26 mouse cellular contexts compared by ENCODE assay signal in genomic region chr6:126761362-126761761, GRCm38 (mm10). TPM values are rescaled to one million over a fixed set of nuclear protein-coding genes. Genes with fewer than 3 reads are reported as not detected.
DNase-seq lines count a peak whose midpoint lies in the region; ATAC-seq and TF ChIP-seq lines count a peak whose summit lies in the region.
"Had no signal": no experiment of that assay in that cellular context is flagged by ENCODE, and none has a peak within 500 bp of the region (broad histone marks: within the 10 kb centered on the region; RNA-seq: fewer than 3 reads in every experiment).

No protein-coding gene starts in this region.

- WGBS in embryonic facial prominence, embryonic 14.5 days: 84% methylated on average over 4 of the region's 4 CpGs
- 87% methylated on average over 4 of the region's 4 CpGs for WGBS in embryonic facial prominence, embryonic 10.5 days
- 86% methylated on average over 4 of the region's 4 CpGs for WGBS in limb, embryonic 14.5 days
- 92% methylated on average over 4 of the region's 4 CpGs for WGBS in limb, embryonic 10.5 days
- 80% methylated on average over 4 of the region's 4 CpGs for WGBS in stomach, embryonic 14.5 days

- no peaks in the 10 kb centered on the region for H3K27me3 ChIP-seq in embryonic facial prominence, embryonic 14.5 days (replicated peaks; ENCODE audit: control insufficient read depth, insufficient read depth, low read length)
- no peaks in the 10 kb centered on the region for H3K27me3 ChIP-seq in embryonic facial prominence, embryonic 10.5 days (replicated peaks; ENCODE audit: low read depth, poor library complexity, severe bottlenecking)
- H3K27me3 ChIP-seq in limb, embryonic 14.5 days (ENCODE audit: control insufficient read depth, insufficient read depth, low read length): no peaks in the 10 kb centered on the region
- no peaks in the 10 kb centered on the region for H3K27me3 ChIP-seq in limb, embryonic 10.5 days (ENCODE audit: low read depth, poor library complexity, severe bottlenecking)
- no peaks in the 10 kb centered on the region for H3K27me3 ChIP-seq in stomach, embryonic 14.5 days (ENCODE audit: control insufficient read depth, insufficient read depth, low read length)
- H3K27me3 ChIP-seq: embryonic facial prominence, embryonic 13.5 days; forebrain, embryonic 13.5 days; heart, embryonic 12.5 days; heart, embryonic 15.5 days; hindbrain, embryonic 13.5 days had no signal

- H3K36me3 ChIP-seq in embryonic facial prominence, embryonic 14.5 days (ENCODE audit: control insufficient read depth, insufficient read depth, low read length): no peaks in the 10 kb centered on the region
- H3K36me3 ChIP-seq in embryonic facial prominence, embryonic 10.5 days (replicated peaks): no peaks in the 10 kb centered on the region
- H3K36me3 ChIP-seq in limb, embryonic 14.5 days (ENCODE audit: control insufficient read depth, insufficient read depth, low read length): no peaks in the 10 kb centered on the region
- H3K36me3 ChIP-seq in limb, embryonic 10.5 days: no peaks in the 10 kb centered on the region
- H3K36me3 ChIP-seq in stomach, embryonic 14.5 days (ENCODE audit: control insufficient read depth, insufficient read depth, low read length): no peaks in the 10 kb centered on the region
- H3K36me3 ChIP-seq: embryonic facial prominence, embryonic 13.5 days; forebrain, embryonic 10.5 days; heart, embryonic 12.5 days; heart, embryonic 15.5 days; hindbrain, embryonic 10.5 days; hindbrain, embryonic 13.5 days had no signal

- no peak overlapping the region for H3K4me2 ChIP-seq in embryonic facial prominence, embryonic 14.5 days (ENCODE audit: low read depth, low read length)
- H3K4me2 ChIP-seq in limb, embryonic 14.5 days (replicated peaks; ENCODE audit: low read depth, low read length, severe bottlenecking): no peak overlapping the region
- no peak overlapping the region for H3K4me2 ChIP-seq in stomach, embryonic 14.5 days (replicated peaks; ENCODE audit: low read depth, low read length)
- H3K4me2 ChIP-seq: embryonic facial prominence, embryonic 13.5 days; forebrain, embryonic 13.5 days; heart, embryonic 12.5 days; heart, embryonic 15.5 days; hindbrain, embryonic 13.5 days had no signal

- no peak for TF ChIP-seq POLR2A in limb, embryonic 14.5 days (IDR thresholded peaks at IDR 0.05; ENCODE audit: borderline replicate concordance, extremely low read depth, insufficient read depth, insufficient read length)

- H3K27ac ChIP-seq in embryonic facial prominence, embryonic 14.5 days (replicated peaks; ENCODE audit: low read depth, low read length): no peak overlapping the region
- H3K27ac ChIP-seq in embryonic facial prominence, embryonic 10.5 days (replicated peaks): no peak overlapping the region
- H3K27ac ChIP-seq in limb, embryonic 14.5 days (replicated peaks; ENCODE audit: low read depth, low read length): no peak overlapping the region
- no peak overlapping the region for H3K27ac ChIP-seq in limb, embryonic 10.5 days
- no peak overlapping the region for H3K27ac ChIP-seq in stomach, embryonic 14.5 days (ENCODE audit: low read length)
- H3K27ac ChIP-seq: embryonic facial prominence, embryonic 13.5 days; forebrain, embryonic 10.5 days; forebrain, embryonic 13.5 days; heart, embryonic 15.5 days; hindbrain, embryonic 10.5 days; hindbrain, embryonic 13.5 days had no signal

- H3K9me3 ChIP-seq in embryonic facial prominence, embryonic 14.5 days (ENCODE audit: control insufficient read depth, low read length): no peaks in the 10 kb centered on the region
- no peaks in the 10 kb centered on the region for H3K9me3 ChIP-seq in embryonic facial prominence, embryonic 10.5 days
- H3K9me3 ChIP-seq in limb, embryonic 14.5 days (ENCODE audit: control insufficient read depth, low read length): no peaks in the 10 kb centered on the region
- H3K9me3 ChIP-seq in limb, embryonic 10.5 days (replicated peaks): no peaks in the 10 kb centered on the region
- no peaks in the 10 kb centered on the region for H3K9me3 ChIP-seq in stomach, embryonic 14.5 days (ENCODE audit: control insufficient read depth, low read depth, low read length)
- H3K9me3 ChIP-seq: embryonic facial prominence, embryonic 13.5 days; forebrain, embryonic 10.5 days; forebrain, embryonic 13.5 days; heart, embryonic 12.5 days; heart, embryonic 15.5 days; hindbrain, embryonic 10.5 days; hindbrain, embryonic 13.5 days had no signal

- no peak overlapping the region for H3K4me3 ChIP-seq in embryonic facial prominence, embryonic 14.5 days (ENCODE audit: low read depth, low read length)
- no peak overlapping the region for H3K4me3 ChIP-seq in embryonic facial prominence, embryonic 10.5 days
- H3K4me3 ChIP-seq in limb, embryonic 14.5 days (replicated peaks; ENCODE audit: low read length): no peak overlapping the region
- no peak overlapping the region for H3K4me3 ChIP-seq in limb, embryonic 10.5 days
- H3K4me3 ChIP-seq in stomach, embryonic 14.5 days (ENCODE audit: low read depth, low read length): no peak overlapping the region
- H3K4me3 ChIP-seq: embryonic facial prominence, embryonic 13.5 days; forebrain, embryonic 10.5 days; forebrain, embryonic 13.5 days; heart, embryonic 12.5 days; heart, embryonic 15.5 days; hindbrain, embryonic 10.5 days; hindbrain, embryonic 13.5 days had no signal

- no peak overlapping the region for H3K9ac ChIP-seq in embryonic facial prominence, embryonic 14.5 days (ENCODE audit: low read depth, low read length)
- H3K9ac ChIP-seq in limb, embryonic 14.5 days (ENCODE audit: low read depth, low read length, severe bottlenecking): no peak overlapping the region
- H3K9ac ChIP-seq in stomach, embryonic 14.5 days (replicated peaks; ENCODE audit: low read depth, low read length): no peak overlapping the region
- H3K9ac ChIP-seq: embryonic facial prominence, embryonic 13.5 days; forebrain, embryonic 13.5 days; heart, embryonic 12.5 days; heart, embryonic 15.5 days; hindbrain, embryonic 13.5 days had no signal

- no peak for DNase-seq in embryonic facial prominence, embryonic 14.5 days (ENCODE audit: low spot score)
- no peak for DNase-seq in embryonic facial prominence, embryonic 10.5 days (ENCODE audit: low spot score)
- DNase-seq in limb, embryonic 14.5 days (ENCODE audit: low spot score): no peak
- DNase-seq in limb, embryonic 10.5 days (ENCODE audit: low spot score): no peak
- no peak for DNase-seq in kidney, adult 8-10 months
- DNase-seq in thymus, postnatal 0 days (ENCODE audit: low spot score): no peak
- DNase-seq: adrenal gland, postnatal 10 days; adrenal gland, postnatal 36 days; cerebellum, adult 11 months; cerebellum, adult 2 months; cerebellum, adult 9-11 months; cerebellum, postnatal 25 days; gastrocnemius, postnatal 25 days; heart, adult 18-20 months; heart, postnatal 10 days; heart, postnatal 36 days had no signal

- ATAC-seq in embryonic facial prominence, embryonic 14.5 days (ENCODE audit: low read depth): peak; percentile 53; the same call in 1 of the 2 replicates
- ATAC-seq in limb, embryonic 14.5 days (ENCODE audit: low FRiP score, low read depth): peak; percentile 26; the same call in 1 of the 2 replicates
- 0 out of 2 replicates have a peak, but pooled peaks have one; percentile 14 for ATAC-seq in stomach, embryonic 14.5 days (ENCODE audit: insufficient number of reproducible peaks, insufficient read depth, low FRiP score, low read depth)
- ATAC-seq: activated CD4-positive, CD25-positive, alpha-beta regulatory T cell, adult 4 months; forebrain, embryonic 13.5 days; forebrain, embryonic 16.5 days had no signal

- no peaks in the 10 kb centered on the region; the same call in 1 of the 2 replicates for H3K4me1 ChIP-seq in embryonic facial prominence, embryonic 14.5 days (ENCODE audit: control insufficient read depth, insufficient read depth, low read length)
- H3K4me1 ChIP-seq in embryonic facial prominence, embryonic 10.5 days: peaks cover 6% of the 10 kb centered on the region
- 0 out of 2 replicates have a peak, but pooled peaks cover 2% of the 10 kb centered on the region for H3K4me1 ChIP-seq in limb, embryonic 14.5 days (ENCODE audit: control insufficient read depth, insufficient read depth, low read length)
- H3K4me1 ChIP-seq in limb, embryonic 10.5 days: peaks cover 3% of the 10 kb centered on the region
- H3K4me1 ChIP-seq in stomach, embryonic 14.5 days (ENCODE audit: control insufficient read depth, insufficient read depth, low read length): no peaks in the 10 kb centered on the region

RNA-seq across cellular contexts. Expression of gene Kcna6, which starts 20.9 kb away (rescaled TPM):
- polyA plus RNA-seq in embryonic facial prominence, embryonic 14.5 days (2014; fragmentation: Nextera tagmentation; extraction: Ambion mirVana): 9.4 and 9.9 TPM in 2 replicates
- polyA plus RNA-seq in embryonic facial prominence, embryonic 10.5 days (2016; fragmentation: Nextera tagmentation; extraction: Ambion mirVana): 6.7 and 8.1 TPM in 2 replicates
- 8.6 and 9.1 TPM in 2 replicates for polyA plus RNA-seq in limb, embryonic 14.5 days (2012; rRNA removed)
- 8.5 and 8.9 TPM in 2 replicates for polyA plus RNA-seq in limb, embryonic 14.5 days (2014; fragmentation: Nextera tagmentation; extraction: Ambion mirVana)
- 4.3 and 6.8 TPM in 2 replicates for polyA plus RNA-seq in limb, embryonic 10.5 days (2016; fragmentation: Nextera tagmentation; extraction: Ambion mirVana)
- polyA plus RNA-seq in stomach, embryonic 14.5 days (2014; fragmentation: Nextera tagmentation; extraction: Ambion mirVana): 3.6 and 5.1 TPM in 2 replicates
- 0.12 and 0.18 TPM in 2 replicates for polyA plus RNA-seq in thymus, postnatal 0 days (2015; fragmentation: Nextera tagmentation; extraction: Ambion mirVana)
- polyA plus RNA-seq: activated CD4-positive, CD25-positive, alpha-beta regulatory T cell, adult 4 months had no signal
